Mouse (Mus musculus) T-helper 2 cell (primary cell): ENCODE measurements around the gene Rccd1.

Source experiments
- in situ Hi-C: fragments of 300-600 bp; cut with MboI, MseI; formaldehyde crosslinking; loops from one replicate; pipeline ENCODE4 v1.15.1; 2025; ENCODE audit warnings: high pct_unique_total_duplicates

Gene Rccd1

DNA sequence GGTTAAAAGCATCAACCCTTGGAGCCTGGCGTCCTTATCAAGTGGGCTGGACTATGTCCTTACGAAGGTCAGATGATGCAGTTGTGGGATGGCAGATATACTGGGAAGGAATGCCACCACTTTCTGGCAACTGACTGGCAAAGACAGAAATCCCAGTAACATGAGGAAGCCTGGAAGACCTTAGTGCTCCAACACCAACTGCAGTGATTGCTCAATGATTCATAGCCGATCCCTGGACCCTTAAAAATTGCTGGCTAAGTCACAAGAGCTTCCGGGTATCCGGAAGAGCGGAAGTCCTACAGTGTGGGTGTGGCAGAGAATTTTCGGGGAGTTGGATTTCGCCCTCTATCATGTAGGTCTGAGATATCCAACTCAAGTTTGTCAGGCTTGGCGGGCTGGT is 21.9 kb upstream of the Rccd1 start:
- in situ Hi-C loops, result no loop called here

- in situ Hi-C loops, result no loop called here
These were observed 19.2 kb upstream of the Rccd1 start for GRCm38 (mm10) chr7:80343270-80344018.

DNA sequence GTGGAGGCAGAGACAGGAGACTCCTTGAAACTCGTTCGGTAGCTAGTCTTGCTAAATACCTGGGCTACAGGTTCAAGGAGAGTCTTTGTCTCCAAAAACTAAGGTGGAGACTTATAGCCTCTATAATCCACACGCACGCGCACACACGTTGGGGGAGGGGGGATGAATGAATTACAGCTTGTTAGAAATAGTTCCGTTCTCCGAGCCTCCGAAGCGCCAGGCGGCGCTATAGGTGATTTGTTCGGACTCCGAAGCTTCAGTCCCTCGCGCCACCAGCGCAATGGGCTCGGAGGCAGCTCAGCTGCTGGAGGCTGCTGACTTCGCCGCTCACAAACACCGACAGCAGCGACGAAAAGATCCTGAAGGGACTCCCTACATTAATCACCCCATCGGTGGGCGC is 18.6 kb upstream of the Rccd1 start, which contains the start of gene Hddc3:
Gene Hddc3, plus strand, starts transcription at position 247 of the 400 bp plus-strand sequence.
- in situ Hi-C loops, result no loop called here

GRCm38 (mm10) chr7:80341793-80342192 is 17.5 kb upstream of the Rccd1 start:
- in situ Hi-C loops, result no loop called here

DNA sequence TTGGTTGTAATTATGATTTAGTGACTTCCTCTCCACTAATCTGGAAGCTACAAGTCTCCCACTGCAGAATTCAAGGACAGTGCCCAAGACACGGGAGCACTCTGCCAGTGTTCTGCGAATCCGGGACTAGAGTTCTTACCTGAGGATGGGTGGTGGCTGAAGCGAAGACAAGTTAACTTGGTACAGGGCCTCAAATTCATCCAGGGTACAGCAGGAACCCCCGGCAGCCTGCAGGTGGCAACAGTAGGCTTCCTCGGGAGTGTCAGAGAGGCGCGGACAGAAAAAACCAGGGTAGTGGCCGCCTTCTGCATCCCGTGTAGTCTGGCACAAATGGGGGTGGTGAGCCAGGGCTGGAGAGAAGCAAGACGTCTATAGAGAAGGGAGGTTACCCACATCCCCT is 16.5 kb upstream of the Rccd1 start, which contains the start of gene Unc45a:
Gene Unc45a, minus strand, starts transcription at position 213 of the 400 bp plus-strand sequence.
- in situ Hi-C loops, result no loop called here

DNA sequence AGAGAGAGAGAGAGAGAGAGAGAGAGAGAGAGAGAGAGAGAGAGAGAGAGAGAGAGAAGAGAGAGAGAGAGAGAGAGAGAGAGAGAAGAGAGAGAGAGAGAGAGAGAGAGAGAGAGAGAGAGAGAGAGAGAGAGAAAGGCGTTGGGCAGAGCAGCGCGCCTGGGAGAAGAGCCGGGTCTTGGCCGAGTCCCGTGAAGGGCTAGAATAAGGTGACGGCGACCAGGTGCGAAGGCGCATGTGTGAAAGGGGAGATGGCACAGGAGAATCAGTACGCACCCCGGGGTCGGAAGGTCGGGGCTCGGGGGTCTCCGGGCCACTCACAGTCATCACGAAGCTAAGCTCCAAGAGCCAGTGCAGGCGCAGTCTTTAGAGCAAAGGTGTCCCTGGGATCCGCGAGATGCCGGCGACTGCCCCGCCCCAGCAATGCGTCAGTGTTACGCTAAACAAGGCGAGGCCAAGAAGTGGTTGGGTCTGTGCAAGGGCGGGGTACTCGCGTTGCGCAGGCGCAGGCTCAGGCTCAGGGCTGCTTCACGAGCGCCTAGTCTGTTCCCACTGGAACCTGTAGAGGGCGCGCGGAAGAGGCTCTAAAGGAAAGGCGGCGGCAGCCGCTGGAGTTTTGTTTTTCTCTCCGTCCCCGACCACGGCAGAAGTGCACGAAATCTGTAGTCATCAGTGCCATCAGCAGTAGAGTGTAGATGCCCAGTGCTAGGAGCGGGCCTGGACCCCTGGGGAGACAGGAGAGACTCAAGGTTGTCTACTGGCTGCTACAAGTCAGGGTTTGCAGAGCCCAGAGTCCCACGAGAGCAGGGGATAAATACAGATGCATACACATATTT is 15.8 kb upstream of the Rccd1 start:
- in situ Hi-C loops, result no loop called here

- in situ Hi-C loops, result no loop called here
These were observed 15.1 kb upstream of the Rccd1 start for GRCm38 (mm10) chr7:80339371-80339770.

DNA sequence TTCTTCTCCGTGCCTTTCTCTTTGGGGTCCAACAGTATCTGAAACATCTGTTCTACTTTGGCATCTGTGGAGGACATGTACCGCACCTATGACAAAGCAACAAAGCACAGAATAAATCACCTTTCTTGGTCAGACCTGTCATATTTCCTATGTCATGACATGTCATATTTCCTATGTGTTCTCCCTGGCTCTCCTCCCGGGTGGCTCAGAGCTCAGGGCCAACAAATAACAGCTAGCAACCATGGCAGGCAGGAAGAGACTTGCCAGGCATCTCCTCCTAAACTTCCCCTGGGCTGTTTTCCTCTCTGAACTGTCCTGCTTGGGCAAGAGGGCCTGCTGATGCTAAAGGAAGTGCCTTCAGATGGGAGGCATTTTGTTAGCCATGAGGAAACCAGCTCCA is 12.7 kb upstream of the Rccd1 start:
- in situ Hi-C loops, result no loop called here

DNA sequence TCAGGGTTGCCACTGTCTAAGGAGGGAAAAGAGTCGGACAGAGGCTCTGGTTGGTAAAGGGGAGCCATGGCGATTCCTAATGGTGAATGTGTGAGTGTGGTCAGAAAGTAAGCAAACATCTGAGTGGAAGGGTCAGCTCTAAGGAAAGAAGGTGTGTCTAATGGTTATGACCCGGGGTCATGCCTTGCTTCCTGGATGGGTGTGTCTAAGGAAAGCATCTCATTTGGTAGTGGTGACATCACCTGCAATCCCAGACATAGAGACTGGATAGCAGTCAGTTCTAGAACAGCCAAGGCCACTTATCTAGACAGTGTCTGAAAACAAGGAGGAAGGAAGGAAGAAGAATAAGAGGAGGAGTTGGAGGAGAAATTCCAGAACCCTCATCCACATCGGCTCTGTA is 10.6 kb upstream of the Rccd1 start:
- in situ Hi-C loops, result no loop called here

DNA sequence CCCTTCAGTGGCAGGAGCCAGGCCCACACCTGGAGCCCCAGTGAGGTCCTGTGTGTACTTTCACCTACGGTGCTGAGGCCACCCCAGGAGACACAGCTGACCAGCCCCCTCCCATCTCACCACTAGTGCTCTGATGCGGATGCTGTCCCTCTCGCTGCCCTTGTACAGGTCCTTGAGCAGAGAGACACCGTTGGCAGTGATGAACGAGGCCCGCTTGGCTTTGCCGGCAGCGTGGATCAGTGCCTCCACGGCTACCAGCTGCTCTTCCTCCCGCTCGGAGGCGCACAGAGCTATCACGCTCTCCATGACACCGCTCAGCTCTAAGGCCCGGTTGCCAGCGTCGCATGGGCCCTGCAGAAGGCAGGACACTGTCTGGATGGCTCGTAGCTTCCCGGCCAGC is 7.2 kb upstream of the Rccd1 start:
- in situ Hi-C loops, result no loop called here

GRCm38 (mm10) chr7:80330278-80330677 is 6.0 kb upstream of the Rccd1 start:
- in situ Hi-C loops, result no loop called here

DNA sequence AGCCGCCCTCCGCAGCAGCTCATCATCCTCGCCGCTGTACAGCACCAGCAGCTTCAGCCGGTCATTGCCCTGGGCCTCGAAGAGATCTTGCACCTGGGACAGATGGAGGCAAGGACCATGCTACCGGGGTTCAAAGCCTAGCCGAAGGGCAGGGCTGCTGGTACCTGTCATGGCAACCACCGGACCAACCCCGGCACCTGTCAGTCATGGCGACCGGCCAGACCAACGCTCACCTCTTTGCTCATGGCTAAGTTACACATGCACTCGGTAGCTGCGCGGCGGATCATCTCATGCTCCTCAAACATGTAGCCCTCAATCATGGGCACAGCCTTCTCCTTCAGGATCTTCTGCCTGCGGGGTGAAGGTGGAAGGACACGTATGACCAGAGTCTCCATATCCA is 1.8 kb upstream of the Rccd1 start:
- in situ Hi-C loops, result loop anchor here (5.0 kb wide), 2 partner anchors 51 to 634 kb away; no protein-coding TSS in a partner anchor

DNA sequence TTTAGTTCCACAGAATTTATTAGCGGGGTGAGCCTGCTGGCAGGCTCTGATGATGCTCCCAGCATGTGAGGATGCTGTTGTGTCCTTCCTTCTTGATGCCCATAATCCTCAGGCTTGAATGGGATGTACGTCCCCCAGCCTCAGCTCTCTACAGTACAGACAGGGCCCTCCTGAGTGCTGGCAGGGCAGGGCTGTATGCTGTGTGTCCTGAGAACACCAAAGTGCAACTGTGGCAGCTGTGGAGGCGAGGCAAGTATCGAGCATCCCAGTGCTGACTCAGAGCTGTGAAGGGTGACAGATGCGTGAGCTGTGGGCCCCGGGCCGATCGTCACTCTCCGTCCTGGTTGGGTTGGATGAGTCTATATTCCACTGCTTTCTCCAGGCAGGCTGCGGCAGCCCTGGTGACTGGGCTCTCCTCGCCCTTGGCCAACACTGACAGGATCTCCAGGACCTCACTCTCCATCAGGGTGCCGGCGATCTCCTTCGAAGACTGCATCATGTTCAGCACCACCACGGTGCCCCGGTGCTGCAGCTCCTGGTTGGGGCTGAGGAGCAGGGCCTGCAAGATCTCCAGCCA is 1.1 kb upstream of the Rccd1 start:
- in situ Hi-C loops, result loop anchor here (5.0 kb wide), 2 partner anchors 52 to 633 kb away; no protein-coding TSS in a partner anchor

GRCm38 (mm10) chr7:80324816-80325119 is 514 bp upstream of the Rccd1 start:
- in situ Hi-C loops, result loop anchor here (5.0 to 25.0 kb wide), 3 partner anchors 53 to 862 kb away; partner anchors contain the start of gene Polg

GRCm38 (mm10) chr7:80323336-80323735 is 918 bp downstream of the Rccd1 start:
- in situ Hi-C loops, result loop anchor here (25.0 kb wide), 1 partner anchor 861 kb away; the partner anchor contains the start of gene Polg

GRCm38 (mm10) chr7:80319846-80320496 is 4.3 kb downstream of the Rccd1 start:
- in situ Hi-C loops, result loop anchor here (25.0 kb wide), 1 partner anchor 858 kb away; the partner anchor contains the start of gene Polg

DNA sequence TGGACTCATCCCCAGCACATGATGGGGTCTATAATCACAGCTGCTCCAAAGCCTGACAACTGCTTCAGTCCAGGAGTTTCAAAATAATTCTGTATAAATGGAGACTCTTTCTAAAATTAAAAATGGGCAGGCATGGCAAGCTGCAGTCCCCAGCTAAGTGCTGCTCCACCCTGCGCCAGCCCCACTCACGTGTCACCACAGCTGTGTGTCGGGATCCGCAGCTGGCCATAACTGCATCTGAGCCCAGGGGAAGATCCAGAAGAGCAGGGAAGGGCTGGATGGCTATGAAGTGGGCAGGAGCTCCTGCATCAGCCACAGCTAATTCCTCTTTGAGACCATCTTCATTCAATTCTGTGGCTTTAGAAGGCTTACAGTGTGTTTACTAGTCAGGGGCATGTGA is 5.6 kb downstream of the Rccd1 start:
- in situ Hi-C loops, result loop anchor here (25.0 kb wide), 1 partner anchor 856 kb away; the partner anchor contains the start of gene Polg

DNA sequence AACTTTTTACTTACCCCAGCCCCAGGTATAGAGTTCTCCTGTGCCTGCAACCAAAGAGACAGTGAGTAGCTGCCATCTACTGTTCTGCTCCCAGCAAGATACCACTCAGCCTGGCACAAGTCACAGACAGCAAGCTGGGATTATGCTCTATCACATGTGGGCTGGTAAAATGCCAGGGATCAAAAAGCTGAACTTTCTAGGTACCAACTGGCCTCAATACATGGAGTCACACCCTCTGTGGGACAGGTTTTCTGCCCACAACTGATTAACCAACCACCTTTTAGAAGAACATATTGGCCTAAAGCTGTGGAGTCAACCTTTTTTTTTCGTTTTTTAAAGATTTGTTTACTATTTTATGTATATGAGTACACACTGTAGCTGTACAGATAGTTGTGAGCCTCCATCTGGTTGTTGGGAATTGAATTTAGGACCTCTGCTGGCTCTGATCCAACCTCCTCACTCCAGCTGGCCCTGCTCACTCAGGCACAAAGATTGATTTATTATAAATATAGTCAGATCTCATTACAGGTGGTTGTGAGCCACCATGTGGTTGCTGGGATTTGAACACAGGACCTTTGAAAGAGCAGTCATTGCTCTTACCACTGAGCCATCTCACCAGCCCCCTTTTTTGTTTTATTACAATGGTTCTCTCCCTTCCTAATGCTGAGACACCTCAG is 6.7 kb downstream of the Rccd1 start:
- in situ Hi-C loops, result loop anchor here (25.0 kb wide), 1 partner anchor 855 kb away; the partner anchor contains the start of gene Polg

DNA sequence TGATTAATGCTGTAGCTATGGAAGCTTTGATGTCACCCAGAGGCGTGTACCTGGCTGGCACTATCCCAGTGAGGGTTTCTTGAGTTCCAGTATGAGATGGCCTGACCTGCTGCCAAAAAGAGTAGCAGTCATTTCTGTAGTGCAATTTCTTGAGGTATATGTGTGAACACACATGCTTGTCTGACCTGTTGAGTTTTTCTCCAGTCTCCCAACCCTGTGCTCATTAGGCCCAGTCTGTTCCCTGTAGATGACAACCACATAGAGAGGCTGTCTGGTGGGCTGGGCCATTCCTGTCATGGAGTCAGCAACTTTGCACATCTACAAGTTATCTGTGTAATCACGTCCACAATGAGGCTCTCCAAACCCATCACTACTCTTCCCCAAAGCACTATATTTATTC is 8.5 kb downstream of the Rccd1 start:
- in situ Hi-C loops, result loop anchor here (25.0 kb wide), 1 partner anchor 853 kb away; the partner anchor contains the start of gene Polg

DNA sequence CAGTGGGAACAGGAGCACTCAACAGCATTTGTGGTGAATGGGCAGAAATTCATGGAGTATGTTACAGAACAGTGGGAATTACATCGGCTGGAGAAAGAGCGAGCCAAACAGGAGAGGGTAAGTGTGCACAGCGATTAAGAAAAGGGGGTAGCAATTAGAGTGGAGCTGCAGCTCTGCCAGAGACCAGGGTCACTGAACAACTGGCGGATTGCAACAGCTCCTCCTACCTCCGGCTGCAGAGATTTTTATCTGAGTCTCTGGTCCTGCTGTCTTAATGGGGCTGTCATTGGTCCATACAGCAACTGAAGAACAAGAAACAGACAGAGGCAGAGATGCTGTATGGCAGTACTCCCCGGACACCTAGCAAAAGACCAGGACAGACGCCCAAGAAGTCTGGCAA is 13.5 kb downstream of the Rccd1 start:
- in situ Hi-C loops, result loop anchor here (25.0 kb wide), 1 partner anchor 848 kb away; the partner anchor contains the start of gene Polg

DNA sequence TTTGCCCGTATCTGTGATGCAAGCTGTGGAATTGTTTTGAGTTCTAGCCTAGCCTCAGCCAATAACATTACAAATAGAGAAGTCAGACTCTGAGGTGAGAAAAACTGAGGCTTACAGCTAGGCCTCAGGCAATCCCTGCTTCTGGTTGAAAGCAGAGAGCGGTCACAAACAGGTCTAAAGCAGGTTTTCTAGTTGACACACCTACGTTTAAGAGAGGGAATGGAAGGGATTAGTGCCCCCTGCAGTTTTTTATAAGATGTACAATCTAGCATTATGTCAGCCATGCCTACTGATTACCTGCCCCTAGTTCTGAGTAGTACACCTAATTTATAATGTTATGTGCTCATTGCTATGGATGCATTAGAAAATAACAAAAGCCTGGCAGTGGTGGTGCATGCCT is 16.5 kb downstream of the Rccd1 start:
- in situ Hi-C loops, result loop anchor here (25.0 kb wide), 1 partner anchor 845 kb away; the partner anchor contains the start of gene Polg
